Mouse (Mus musculus): ENCODE measurements around the gene Atp13a2. TPM values are rescaled to one million over a fixed set of nuclear protein-coding genes. Genes with fewer than 3 reads are reported as not detected.
A peak's percentile ranks its signal among the peaks of the same experiment; 100 is the strongest.

Gene Atp13a2
- polyA plus RNA-seq, 1 experiment from 2014 or later: 30.6 TPM

DNA sequence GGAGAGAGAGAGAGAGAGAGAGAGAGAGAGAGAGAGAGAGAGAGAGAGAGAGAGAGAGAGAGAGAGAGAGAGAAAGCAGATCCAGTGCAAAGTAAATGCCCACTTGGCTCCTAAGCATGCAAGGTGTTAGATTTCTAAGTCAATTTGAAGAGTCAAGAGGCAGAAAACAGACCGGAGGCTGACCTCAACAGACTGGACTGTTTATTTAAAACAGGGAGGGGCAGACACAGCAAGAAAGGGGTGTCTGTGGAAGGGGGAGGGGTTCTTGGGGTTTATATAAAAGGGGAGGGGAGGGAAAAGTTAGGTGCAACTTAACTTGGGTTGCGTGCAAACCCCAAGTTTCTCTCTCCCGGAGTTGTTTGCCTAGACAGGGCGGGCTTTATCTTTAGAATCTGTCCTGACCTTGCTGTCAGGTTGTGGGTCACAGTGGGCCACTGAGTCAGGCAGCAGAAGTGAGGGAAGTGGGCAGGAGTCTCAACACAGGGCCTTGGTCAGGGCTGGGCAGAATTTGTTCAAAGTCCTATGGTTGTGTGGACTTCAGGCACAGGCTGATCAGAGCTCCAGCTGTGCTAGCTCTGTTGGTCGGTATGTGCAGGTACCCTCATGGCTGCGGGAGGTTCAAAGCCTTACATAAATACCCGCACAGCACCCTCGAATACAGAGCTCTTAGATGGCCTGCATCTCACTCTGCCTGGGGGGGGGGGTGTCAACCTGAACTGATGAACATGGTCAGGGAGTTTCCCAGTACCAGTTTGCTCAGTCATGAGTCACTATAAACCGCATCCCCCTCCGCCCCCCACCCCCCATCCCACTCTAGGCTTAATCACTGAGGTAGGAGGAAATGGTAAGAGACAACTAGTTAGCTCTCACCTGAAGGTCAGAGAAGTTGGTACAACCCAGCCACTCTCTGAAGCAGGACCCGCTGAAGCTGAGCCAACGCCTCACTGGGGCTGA lies 38.9 kb upstream of the Atp13a2 start:
- ATAC-seq (replicated peaks; ENCODE audit: low FRiP score, low read depth) (peak; percentile 25; the same call in 1 of the 2 replicates), DNase-seq (ENCODE audit: low spot score) (peak; percentile 52)
- no peak for TF ChIP-seq CTCF (IDR thresholded peaks at IDR 0.05; ENCODE audit: low read depth)
- H3K27ac ChIP-seq: no peak overlapping the region
- no peaks in the 10 kb centered on the region for H3K9me3 ChIP-seq (replicated peaks; ENCODE audit: low read length)
- no peaks in the 10 kb centered on the region for H3K4me1 ChIP-seq (replicated peaks; ENCODE audit: insufficient read depth, low read length)
- H3K9ac ChIP-seq (ENCODE audit: low read depth, low read length): no peak overlapping the region
- no peak overlapping the region for H3K4me2 ChIP-seq (ENCODE audit: low read length)
- H3K36me3 ChIP-seq (ENCODE audit: insufficient read depth, low read length): no peaks in the 10 kb centered on the region
- 72% methylated on average over 12 of the region's 12 CpGs for WGBS
- no peak overlapping the region for H3K4me3 ChIP-seq (replicated peaks; ENCODE audit: low read depth, low read length)
- H3K27me3 ChIP-seq (ENCODE audit: insufficient read depth, low read length): no peaks in the 10 kb centered on the region

DNA sequence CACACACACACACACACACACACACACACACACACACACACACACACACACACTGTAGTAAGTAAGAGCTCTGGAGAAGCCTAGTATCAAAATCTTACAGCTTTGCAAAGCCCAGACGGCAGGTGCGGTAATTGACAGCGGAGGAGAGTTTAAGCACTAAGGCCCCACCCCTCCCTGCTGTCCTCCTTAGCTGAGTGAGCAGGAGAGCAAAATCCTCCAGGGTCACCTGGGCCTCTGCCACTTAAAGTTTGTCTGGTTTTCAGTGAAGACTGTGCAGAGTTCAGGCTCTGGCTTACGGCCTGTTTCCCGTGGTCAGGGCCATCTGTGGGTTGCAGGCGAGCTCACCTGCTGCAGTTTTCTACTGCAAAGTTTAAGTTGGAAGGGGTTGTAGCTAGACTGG lies 38.2 kb upstream of the Atp13a2 start:
- H3K9me3 ChIP-seq (replicated peaks; ENCODE audit: low read length): no peaks in the 10 kb centered on the region
- H3K27ac ChIP-seq: no peak overlapping the region
- H3K4me2 ChIP-seq (ENCODE audit: low read length): no peak overlapping the region
- DNase-seq (ENCODE audit: low spot score) (no peak), ATAC-seq (replicated peaks; ENCODE audit: low FRiP score, low read depth) (no peak)
- H3K36me3 ChIP-seq (ENCODE audit: insufficient read depth, low read length): no peaks in the 10 kb centered on the region
- no peak for TF ChIP-seq CTCF (IDR thresholded peaks at IDR 0.05; ENCODE audit: low read depth)
- H3K27me3 ChIP-seq (ENCODE audit: insufficient read depth, low read length): no peaks in the 10 kb centered on the region
- no peak overlapping the region for H3K4me3 ChIP-seq (replicated peaks; ENCODE audit: low read depth, low read length)
- no peaks in the 10 kb centered on the region for H3K4me1 ChIP-seq (replicated peaks; ENCODE audit: insufficient read depth, low read length)
- no peak overlapping the region for H3K9ac ChIP-seq (ENCODE audit: low read depth, low read length)
- WGBS: 50% methylated on average over 6 of the region's 6 CpGs

DNA sequence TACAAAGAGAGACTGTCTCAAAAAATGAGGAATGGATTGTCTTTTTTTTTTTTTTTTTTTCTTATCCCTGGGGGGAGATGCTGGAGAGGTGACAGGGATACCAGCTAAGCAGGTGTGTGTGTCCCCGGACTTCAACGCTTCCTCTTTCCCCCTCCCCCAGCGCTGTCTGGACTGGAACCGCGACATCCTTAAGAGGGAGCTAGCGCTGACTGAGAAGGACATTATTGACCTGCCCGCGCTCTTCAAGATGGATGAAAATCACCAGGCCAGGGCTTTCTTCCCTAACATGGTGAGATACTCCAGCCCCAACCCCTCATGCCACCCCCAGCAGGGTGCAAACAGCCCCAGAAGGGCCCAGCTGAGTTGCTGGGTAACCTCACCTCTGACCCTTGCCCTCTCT lies 37.6 kb upstream of the Atp13a2 start:
- ATAC-seq (replicated peaks; ENCODE audit: low FRiP score, low read depth) (no peak), DNase-seq (ENCODE audit: low spot score) (no peak)
- no peak overlapping the region for H3K4me2 ChIP-seq (ENCODE audit: low read length)
- 78% methylated on average over 8 of the region's 8 CpGs for WGBS
- no peak for TF ChIP-seq CTCF (IDR thresholded peaks at IDR 0.05; ENCODE audit: low read depth)
- no peaks in the 10 kb centered on the region for H3K27me3 ChIP-seq (ENCODE audit: insufficient read depth, low read length)
- no peaks in the 10 kb centered on the region for H3K36me3 ChIP-seq (ENCODE audit: insufficient read depth, low read length)
- H3K4me1 ChIP-seq (replicated peaks; ENCODE audit: insufficient read depth, low read length): no peaks in the 10 kb centered on the region
- no peak overlapping the region for H3K4me3 ChIP-seq (replicated peaks; ENCODE audit: low read depth, low read length)
- H3K9me3 ChIP-seq (replicated peaks; ENCODE audit: low read length): no peaks in the 10 kb centered on the region
- no peak overlapping the region for H3K27ac ChIP-seq
- H3K9ac ChIP-seq (ENCODE audit: low read depth, low read length): no peak overlapping the region

DNA sequence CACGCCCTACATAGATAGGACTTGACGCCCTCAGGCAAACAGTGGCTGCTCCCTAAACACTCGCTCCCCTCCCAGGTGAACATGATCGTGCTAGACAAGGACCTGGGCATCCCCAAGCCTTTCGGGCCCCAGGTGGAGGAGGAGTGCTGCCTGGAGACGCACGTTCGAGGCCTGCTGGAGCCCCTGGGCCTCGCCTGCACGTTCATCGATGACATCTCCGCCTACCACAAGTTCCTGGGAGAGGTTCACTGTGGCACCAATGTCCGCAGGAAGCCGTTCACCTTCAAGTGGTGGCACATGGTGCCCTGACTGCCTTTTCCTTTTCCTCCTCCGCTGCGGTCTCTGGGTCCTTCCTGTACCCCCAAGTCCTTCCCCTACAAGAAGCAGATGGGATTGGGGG lies 37.1 kb upstream of the Atp13a2 start:
- Histone ChIP-seq H3K9ac (ENCODE audit: low read depth, low read length) (no peak overlapping the region), H3K36me3 (ENCODE audit: insufficient read depth, low read length) (no peaks in the 10 kb centered on the region), H3K9me3 (replicated peaks; ENCODE audit: low read length) (no peaks in the 10 kb centered on the region), H3K4me3 (replicated peaks; ENCODE audit: low read depth, low read length) (no peak overlapping the region), H3K4me2 (ENCODE audit: low read length) (no peak overlapping the region), H3K4me1 (replicated peaks; ENCODE audit: insufficient read depth, low read length) (no peaks in the 10 kb centered on the region), H3K27ac (no peak overlapping the region), H3K27me3 (ENCODE audit: insufficient read depth, low read length) (no peaks in the 10 kb centered on the region)
- DNase-seq (ENCODE audit: low spot score) (no peak), ATAC-seq (replicated peaks; ENCODE audit: low FRiP score, low read depth) (no peak)
- no peak for TF ChIP-seq CTCF (IDR thresholded peaks at IDR 0.05; ENCODE audit: low read depth)
- WGBS: 87% methylated on average over 16 of the region's 16 CpGs

DNA sequence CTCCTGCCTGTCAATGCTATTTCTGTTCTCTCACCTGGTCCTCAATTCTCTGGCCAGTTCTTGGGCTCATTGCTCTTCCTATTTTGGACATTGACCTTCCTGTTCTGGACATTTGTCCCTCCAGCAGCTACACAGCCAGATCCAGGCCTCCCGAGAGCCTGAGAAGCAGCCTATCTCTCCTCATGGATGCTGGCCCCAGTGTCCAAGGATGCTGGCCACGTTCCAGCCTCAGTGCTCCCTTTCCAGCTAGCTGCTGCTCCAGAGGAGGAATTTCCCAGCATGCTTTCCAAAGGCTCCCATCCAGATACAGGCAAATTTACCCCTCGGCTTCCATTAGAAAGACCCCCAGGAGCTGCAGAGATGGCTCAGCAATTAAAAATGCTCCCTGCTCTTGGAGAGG lies 36.1 kb upstream of the Atp13a2 start:
- Histone ChIP-seq H3K4me1 (replicated peaks; ENCODE audit: insufficient read depth, low read length) (no peaks in the 10 kb centered on the region), H3K4me2 (ENCODE audit: low read length) (no peak overlapping the region), H3K27ac (no peak overlapping the region), H3K36me3 (ENCODE audit: insufficient read depth, low read length) (no peaks in the 10 kb centered on the region), H3K9ac (ENCODE audit: low read depth, low read length) (no peak overlapping the region), H3K4me3 (replicated peaks; ENCODE audit: low read depth, low read length) (no peak overlapping the region), H3K27me3 (ENCODE audit: insufficient read depth, low read length) (no peaks in the 10 kb centered on the region), H3K9me3 (replicated peaks; ENCODE audit: low read length) (no peaks in the 10 kb centered on the region)
- no peak for ATAC-seq (replicated peaks; ENCODE audit: low FRiP score, low read depth)
- TF ChIP-seq CTCF (IDR thresholded peaks at IDR 0.05; ENCODE audit: low read depth): no peak
- 66% methylated on average over 3 of the region's 3 CpGs for WGBS
- no peak for DNase-seq (ENCODE audit: low spot score)

DNA sequence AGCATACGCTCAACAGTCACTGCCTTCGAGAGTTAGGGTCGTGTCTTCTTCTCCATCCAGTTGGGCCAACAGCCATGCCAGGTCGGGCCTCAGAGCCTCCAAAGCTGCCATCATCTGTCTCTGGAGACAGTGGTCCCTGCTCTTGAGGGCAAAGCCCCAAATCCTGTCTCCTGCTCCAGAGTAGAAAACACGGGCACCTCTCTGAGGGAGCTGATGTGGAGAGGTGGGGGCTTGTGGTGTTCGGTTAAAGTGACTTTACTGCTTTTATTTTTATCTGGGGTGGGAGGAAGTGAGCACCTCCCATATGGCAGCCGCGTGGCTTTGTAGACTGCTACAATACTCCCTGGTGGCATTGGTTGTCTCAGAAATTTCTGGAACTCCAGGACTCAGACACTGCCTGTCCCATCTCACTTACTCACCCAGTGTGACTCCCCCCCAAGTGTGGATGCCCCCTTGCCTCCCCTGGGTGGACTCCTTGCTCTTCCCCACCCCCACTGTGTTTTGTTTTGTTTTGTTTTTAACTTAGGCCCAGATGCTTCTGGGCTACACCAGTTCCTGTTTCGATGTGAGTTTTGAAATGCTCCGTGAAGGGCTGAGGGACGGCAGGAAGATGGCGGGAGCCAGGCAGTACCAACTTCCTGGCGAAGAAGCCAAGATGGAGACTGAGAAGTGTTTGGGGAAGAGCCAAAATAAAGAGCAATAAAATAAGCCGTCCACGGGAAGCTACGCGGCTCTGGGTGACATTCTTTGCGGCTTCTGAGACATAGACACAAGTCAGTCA lies 34.6 kb upstream of the Atp13a2 start:
- Histone ChIP-seq H3K9me3 (replicated peaks; ENCODE audit: low read length) (no peaks in the 10 kb centered on the region), H3K27me3 (ENCODE audit: insufficient read depth, low read length) (no peaks in the 10 kb centered on the region), H3K27ac (no peak overlapping the region), H3K36me3 (ENCODE audit: insufficient read depth, low read length) (no peaks in the 10 kb centered on the region), H3K9ac (ENCODE audit: low read depth, low read length) (no peak overlapping the region), H3K4me3 (replicated peaks; ENCODE audit: low read depth, low read length) (no peak overlapping the region), H3K4me2 (ENCODE audit: low read length) (no peak overlapping the region), H3K4me1 (replicated peaks; ENCODE audit: insufficient read depth, low read length) (no peaks in the 10 kb centered on the region)
- ATAC-seq (replicated peaks; ENCODE audit: low FRiP score, low read depth): no peak
- DNase-seq (ENCODE audit: low spot score): no peak
- no peak for TF ChIP-seq CTCF (IDR thresholded peaks at IDR 0.05; ENCODE audit: low read depth)
- WGBS: 78% methylated on average over 18 of the region's 18 CpGs
